Mouse (Mus musculus): ENCODE data around the gene Ms4a10.

DNA sequence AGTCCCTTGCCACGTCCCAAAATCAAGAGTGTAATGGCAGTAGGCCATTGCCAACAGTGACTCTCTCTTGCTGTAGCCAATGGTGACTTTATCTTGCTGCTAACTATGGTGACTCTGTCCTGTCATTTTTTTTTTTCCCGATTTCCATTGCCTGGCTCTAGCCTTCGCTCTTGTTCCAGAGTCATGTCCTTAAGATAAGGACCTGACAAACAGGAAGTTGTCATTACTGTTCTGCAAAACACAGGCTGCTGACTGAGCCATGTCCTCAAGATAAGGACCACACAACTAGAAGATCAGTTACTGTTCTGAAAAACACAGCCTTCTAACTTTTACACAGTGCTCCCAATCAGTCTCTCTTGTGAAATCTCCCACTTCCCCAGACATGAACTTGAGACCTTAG lies 4.0 kb downstream of the Ms4a10 start:
- TF ChIP-seq POLR2A (IDR thresholded peaks at IDR 0.05; ENCODE audit: low read depth, low read length) (no peak), CTCF (IDR thresholded peaks at IDR 0.05; ENCODE audit: borderline replicate concordance, insufficient read depth, low read length) (no peak)

All from embryonic fibroblast, embryonic 13.5 days (primary cell).